Mouse (Mus musculus) MEL (cell line): ENCODE results near the gene Tomm40l.

ENCODE experiments used
- CHD2 ChIP-seq: IDR thresholded peaks from 2 replicates; pipeline ENCODE4 v1.6.1; 2011; ENCODE audit warnings: low read length, improper control_type of control experiment
- CTCF ChIP-seq, 3 experiments: IDR thresholded peaks in 2 of 3; conservative IDR thresholded peaks in 1 of 3; 2 replicates each; pipeline ENCODE4 v1.5.1; 2011 to 2012; ENCODE audit warnings: low read length in 3 of 3, low read depth in 2 of 3, mild to moderate bottlenecking in 2 of 3, improper control_type of control experiment in 1 of 3, inconsistent platforms in 1 of 3, mixed read lengths in 1 of 3, moderate library complexity in 1 of 3; ENCODE audit not compliant: control insufficient read depth in 1 of 3, insufficient read depth in 1 of 3, poor library complexity in 1 of 3, severe bottlenecking in 1 of 3
- E2F4 ChIP-seq: IDR thresholded peaks from 2 replicates; pipeline ENCODE4 v1.6.1; 2011; ENCODE audit warnings: low read depth, low read length, improper control_type of control experiment, borderline replicate concordance
- EP300 ChIP-seq, 2 experiments: IDR thresholded peaks; 2 replicates each; pipeline ENCODE4 v1.6.1; 2011; ENCODE audit warnings: improper control_type of control experiment in 2 of 2, low read length in 2 of 2, low read depth in 1 of 2, mild to moderate bottlenecking in 1 of 2
- GATA1 ChIP-seq: IDR thresholded peaks from 2 replicates; pipeline ENCODE4 v1.6.1; 2011; ENCODE audit warnings: low read depth, low read length, improper control_type of control experiment
- MAX ChIP-seq: IDR thresholded peaks from 2 replicates; pipeline ENCODE4 v1.6.1; 2011; ENCODE audit warnings: low read length, improper control_type of control experiment
- NELFE ChIP-seq: IDR thresholded peaks from 2 replicates; pipeline ENCODE4 v1.6.1; 2011; ENCODE audit warnings: low read depth, low read length, improper control_type of control experiment
- POLR2A ChIP-seq, 2 experiments: IDR thresholded peaks; 2 replicates each; pipeline ENCODE4 v1.6.1; 2011 to 2012; ENCODE audit warnings: low read length in 2 of 2, mild to moderate bottlenecking in 2 of 2, control low read depth in 1 of 2, improper control_type of control experiment in 1 of 2, low read depth in 1 of 2, moderate library complexity in 1 of 2; ENCODE audit not compliant: control insufficient read depth in 1 of 2, insufficient read depth in 1 of 2, poor library complexity in 1 of 2
- POLR2AphosphoS2 ChIP-seq: IDR thresholded peaks from 2 replicates; pipeline ENCODE4 v1.6.1; 2011; ENCODE audit warnings: low read length, improper control_type of control experiment
- SMC3 ChIP-seq: IDR thresholded peaks from 2 replicates; pipeline ENCODE4 v1.6.1; 2011; ENCODE audit warnings: low read depth, low read length, improper control_type of control experiment
- ZC3H11A ChIP-seq: IDR thresholded peaks from 2 replicates; pipeline ENCODE4 v1.6.1; 2012; ENCODE audit warnings: low read depth, mild to moderate bottlenecking, inconsistent platforms, low read length, improper control_type of control experiment

DNA sequence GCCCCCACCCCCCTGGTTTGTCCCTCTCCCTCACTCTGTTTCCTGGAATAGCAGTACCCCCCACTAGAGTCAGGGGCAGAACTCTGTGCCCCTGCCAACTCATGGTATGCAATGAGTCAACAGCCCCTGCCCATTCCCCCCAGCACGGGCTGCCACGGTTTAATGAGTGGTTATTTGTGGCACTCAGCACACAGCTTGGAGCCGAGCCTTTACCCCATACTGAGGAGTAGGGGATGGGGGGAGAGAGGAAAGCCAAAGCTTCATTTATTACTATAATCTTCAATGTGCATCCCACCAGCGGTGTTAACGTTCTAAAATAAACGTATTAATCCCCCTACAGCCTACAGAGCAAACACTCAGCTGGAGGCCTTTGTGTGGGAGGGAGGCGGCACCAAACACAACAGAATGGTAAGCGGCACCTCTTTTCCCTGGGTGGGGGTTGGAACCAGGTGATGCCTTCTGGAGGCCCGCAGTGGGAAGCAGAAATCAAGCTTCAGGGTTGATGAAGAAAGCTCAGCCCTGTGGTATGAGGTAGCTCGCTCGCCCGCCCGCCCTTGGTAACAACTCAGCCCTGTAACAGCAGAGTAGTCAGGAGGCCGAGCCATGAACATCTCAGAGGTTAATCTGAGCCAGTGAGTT is 32.7 kb downstream of the Tomm40l start:
- TF ChIP-seq SMC3 (no peak), POLR2AphosphoS2 (no peak), POLR2A (IDR thresholded peaks at IDR 0.05; ENCODE audit: control insufficient read depth in 1 of 2, insufficient read depth in 1 of 2, low read depth in 1 of 2, low read length in 2 of 2, poor library complexity in 1 of 2) (no peak), EP300 (IDR thresholded peaks at IDR 0.05; ENCODE audit: low read depth in 1 of 2, low read length in 2 of 2) (no peak), E2F4 (no peak), CTCF (IDR thresholded peaks at IDR 0.05 in 2 of 3, conservative IDR thresholded peaks at IDR 0.05 in 1 of 3; ENCODE audit: control insufficient read depth in 1 of 3, insufficient read depth in 1 of 3, low read depth in 2 of 3, low read length in 3 of 3, poor library complexity in 1 of 3, severe bottlenecking in 1 of 3) (no peak), ZC3H11A (no peak), GATA1 (no peak), CHD2 (no peak), MAX (no peak), NELFE (no peak)
